Mouse (Mus musculus) liver, embryonic 13.5 days (tissue): ENCODE results near the gene Cenpn. TPM values are rescaled to one million over a fixed set of nuclear protein-coding genes. Genes with fewer than 3 reads are reported as not detected.
A peak's percentile ranks its signal among the peaks of the same experiment; 100 is the strongest.

ENCODE experiments used
- ATAC-seq: fragments of 200-750 bp; cut with Nextera tagmentation; 2 replicates; pipeline ENCODE4 v1.8.0; 2017; ENCODE audit warnings: low read depth, mild to moderate bottlenecking, moderate number of reproducible peaks, moderate library complexity
- DNase-seq: peaks from one replicate; pipeline ENCODE4 v3.0.0; 2022
- H3K27ac ChIP-seq: fragments of 300-500 bp; sonication (generic); 2 replicates; pipeline ENCODE4 v1.5.1; 2015; ENCODE audit warnings: moderate library complexity, mild to moderate bottlenecking, inconsistent platforms
- H3K27me3 ChIP-seq: fragments of 300-500 bp; sonication (generic); 2 replicates; pipeline ENCODE4 v1.6.1; 2015; ENCODE audit warnings: mild to moderate bottlenecking, inconsistent platforms
- H3K36me3 ChIP-seq: fragments of 300-500 bp; sonication (generic); 2 replicates; pipeline ENCODE4 v1.6.1; 2015; ENCODE audit warnings: mild to moderate bottlenecking, inconsistent platforms
- H3K4me1 ChIP-seq: fragments of 300-500 bp; sonication (generic); replicated peaks from 2 replicates; pipeline ENCODE4 v1.6.1; 2015; ENCODE audit warnings: inconsistent platforms
- H3K4me2 ChIP-seq: fragments of 300-500 bp; sonication (generic); 2 replicates; pipeline ENCODE4 v1.6.1; 2015; ENCODE audit warnings: inconsistent platforms, mild to moderate bottlenecking, moderate library complexity
- H3K4me3 ChIP-seq: fragments of 300-500 bp; sonication (generic); replicated peaks from 2 replicates; pipeline ENCODE4 v1.5.1; 2015; ENCODE audit warnings: mild to moderate bottlenecking, inconsistent platforms
- H3K9ac ChIP-seq: fragments of 300-500 bp; sonication (generic); 2 replicates; pipeline ENCODE4 v1.6.1; 2015; ENCODE audit warnings: mild to moderate bottlenecking, inconsistent platforms
- H3K9me3 ChIP-seq: fragments of 300-500 bp; sonication (generic); replicated peaks from 2 replicates; pipeline ENCODE4 v1.6.1; 2016; ENCODE audit warnings: inconsistent platforms
- WGBS: fragments of 180-500 bp; shearing (Covaris S2); methylation state at CpG from one replicate; pipeline ENCODE4 v1.1.7; 2015; ENCODE audit not compliant: insufficient replicate concordance; 5-methylcytosine and 5-hydroxymethylcytosine counted together
- polyA plus RNA-seq: library from polyadenylated mRNA; unstranded; fragments of >200 nt; fragmentation: Nextera tagmentation; extraction: Ambion mirVana; gene quantifications from 2 replicates; pipeline ENCODE4 v1.2.1, GENCODE M21; 2015

Gene Cenpn
- polyA plus RNA-seq, 1 experiment from 2014 or later: 33.2 TPM

GRCm38 (mm10) chr8:116942284-116943058 is 20.9 kb downstream of the Cenpn start:
- DNase-seq (no peak), ATAC-seq (peak; percentile 39)
- WGBS: 52% methylated on average over 12 of the region's 12 CpGs
- peak overlapping the region; percentile 98 for H3K4me3 ChIP-seq
- H3K9me3 ChIP-seq: no peaks in the 10 kb centered on the region
- H3K27me3 ChIP-seq: no peaks in the 10 kb centered on the region
- H3K27ac ChIP-seq: no peak overlapping the region
- H3K4me2 ChIP-seq: peak overlapping the region; percentile 98
- H3K4me1 ChIP-seq: peaks cover 49% of the 10 kb centered on the region
- H3K36me3 ChIP-seq: peaks cover 34% of the 10 kb centered on the region
- H3K9ac ChIP-seq: peak overlapping the region; percentile 49; the same call in 1 of the 2 replicates

GRCm38 (mm10) chr8:116943161-116943554 is 21.6 kb downstream of the Cenpn start, which contains the start of gene Atmin:
Atmin (plus strand) TSS chr8:116943393.
- peak within 1 kb of the TSS; percentile 90 for H3K9ac ChIP-seq
- ATAC-seq (peak; percentile 84), DNase-seq (peak; percentile 77)
- H3K4me1 ChIP-seq: peaks cover 56% of the 10 kb centered on the region
- H3K4me2 ChIP-seq: peak within 1 kb of the TSS; percentile 98
- H3K27me3 ChIP-seq: no peaks in the 10 kb centered on the region
- peak within 1 kb of the TSS; percentile 79 for H3K27ac ChIP-seq
- peaks cover 27% of the 10 kb centered on the region for H3K36me3 ChIP-seq
- peak within 1 kb of the TSS; percentile 98 for H3K4me3 ChIP-seq
- H3K9me3 ChIP-seq: no peaks in the 10 kb centered on the region
- WGBS: under 1% methylated on average over 35 of the region's 46 CpGs

GRCm38 (mm10) chr8:116943555-116944384 is 22.2 kb downstream of the Cenpn start:
- peak; percentile 16 for DNase-seq
- peak overlapping the region; percentile 90 for H3K9ac ChIP-seq
- under 1% methylated on average over 62 of the region's 62 CpGs for WGBS
- H3K36me3 ChIP-seq: peaks cover 21% of the 10 kb centered on the region
- H3K27me3 ChIP-seq: no peaks in the 10 kb centered on the region
- H3K4me3 ChIP-seq: peak overlapping the region; percentile 98
- peak overlapping the region; percentile 98 for H3K4me2 ChIP-seq
- H3K27ac ChIP-seq: peak overlapping the region; percentile 79
- peak; percentile 41 for ATAC-seq
- no peaks in the 10 kb centered on the region for H3K9me3 ChIP-seq
- H3K4me1 ChIP-seq: peaks cover 60% of the 10 kb centered on the region

GRCm38 (mm10) chr8:116944385-116944696 is 22.8 kb downstream of the Cenpn start:
- peak overlapping the region; percentile 98 for H3K4me2 ChIP-seq
- H3K27ac ChIP-seq: peak overlapping the region; percentile 79
- no peak for ATAC-seq
- WGBS: 10% methylated on average over 4 of the region's 4 CpGs
- H3K4me1 ChIP-seq: peaks cover 61% of the 10 kb centered on the region
- DNase-seq: no peak
- peak overlapping the region; percentile 90 for H3K9ac ChIP-seq
- peaks cover 21% of the 10 kb centered on the region for H3K36me3 ChIP-seq
- no peaks in the 10 kb centered on the region for H3K9me3 ChIP-seq
- H3K4me3 ChIP-seq: peak overlapping the region; percentile 98
- no peaks in the 10 kb centered on the region for H3K27me3 ChIP-seq

GRCm38 (mm10) chr8:116945169-116945910 is 23.8 kb downstream of the Cenpn start:
- H3K9me3 ChIP-seq: no peaks in the 10 kb centered on the region
- peak overlapping the region; percentile 90 for H3K9ac ChIP-seq
- peaks cover 14% of the 10 kb centered on the region for H3K36me3 ChIP-seq
- H3K4me1 ChIP-seq: peaks cover 61% of the 10 kb centered on the region
- WGBS: 28% methylated on average over 9 of the region's 9 CpGs
- peak overlapping the region; percentile 79 for H3K27ac ChIP-seq
- peak overlapping the region; percentile 98 for H3K4me2 ChIP-seq
- DNase-seq: peak; percentile 65
- H3K27me3 ChIP-seq: no peaks in the 10 kb centered on the region
- peak; percentile 74 for ATAC-seq
- peak overlapping the region; percentile 98 for H3K4me3 ChIP-seq

- peak overlapping the region; percentile 90 for H3K9ac ChIP-seq
- peak overlapping the region; percentile 79 for H3K27ac ChIP-seq
- H3K4me1 ChIP-seq: peaks cover 64% of the 10 kb centered on the region
Observed at GRCm38 (mm10) chr8:116946268-116946838, 24.8 kb downstream of the Cenpn start.

GRCm38 (mm10) chr8:116946851-116947250 is 25.3 kb downstream of the Cenpn start:
- peak overlapping the region; percentile 48 for H3K4me3 ChIP-seq
- H3K36me3 ChIP-seq: no peaks in the 10 kb centered on the region
- DNase-seq (no peak), ATAC-seq (no peak)
- H3K4me2 ChIP-seq: peak overlapping the region; percentile 98
- H3K9ac ChIP-seq: peak overlapping the region; percentile 90
- peaks cover 66% of the 10 kb centered on the region for H3K4me1 ChIP-seq
- no peaks in the 10 kb centered on the region for H3K9me3 ChIP-seq
- 51% methylated on average over 6 of the region's 6 CpGs for WGBS
- no peaks in the 10 kb centered on the region for H3K27me3 ChIP-seq
- H3K27ac ChIP-seq: peak overlapping the region; percentile 79

More at GRCm38 (mm10) chr8:116946268-116946838, 24.8 kb downstream of the Cenpn start:
- Histone ChIP-seq H3K36me3 (peaks cover 4% of the 10 kb centered on the region), H3K4me3 (peak overlapping the region; percentile 48), H3K9me3 (no peaks in the 10 kb centered on the region), H3K4me2 (peak overlapping the region; percentile 98), H3K27me3 (no peaks in the 10 kb centered on the region)
- WGBS: 25% methylated on average over 21 of the region's 21 CpGs
- DNase-seq: peak; percentile 11
- ATAC-seq: no peak

- ATAC-seq (no peak), DNase-seq (peak; percentile 9)
- H3K4me2 ChIP-seq: peak overlapping the region; percentile 21; the same call in 1 of the 2 replicates
- H3K36me3 ChIP-seq: no peaks in the 10 kb centered on the region
- peak overlapping the region; percentile 7 for H3K9ac ChIP-seq
- H3K27me3 ChIP-seq: no peaks in the 10 kb centered on the region
- WGBS: 29% methylated on average over 7 of the region's 7 CpGs
- H3K4me3 ChIP-seq: no peak overlapping the region
- H3K27ac ChIP-seq: no peak overlapping the region; the same call in 1 of the 2 replicates
- no peaks in the 10 kb centered on the region for H3K9me3 ChIP-seq
- peaks cover 60% of the 10 kb centered on the region for H3K4me1 ChIP-seq
Observed at GRCm38 (mm10) chr8:116947589-116947988, 26.1 kb downstream of the Cenpn start.

- H3K27me3 ChIP-seq: no peaks in the 10 kb centered on the region
- no peak overlapping the region for H3K9ac ChIP-seq
- no peaks in the 10 kb centered on the region for H3K9me3 ChIP-seq
- H3K4me3 ChIP-seq: no peak overlapping the region
- WGBS: 70% methylated on average over 5 of the region's 5 CpGs
- no peak overlapping the region for H3K4me2 ChIP-seq
- DNase-seq (no peak), ATAC-seq (no peak)
- H3K4me1 ChIP-seq: peaks cover 28% of the 10 kb centered on the region
- H3K27ac ChIP-seq: no peak overlapping the region; the same call in 1 of the 2 replicates
- H3K36me3 ChIP-seq: peaks cover 37% of the 10 kb centered on the region
Observed at GRCm38 (mm10) chr8:116951369-116951768, 29.8 kb downstream of the Cenpn start.

- Histone ChIP-seq H3K27me3 (no peaks in the 10 kb centered on the region), H3K9me3 (no peaks in the 10 kb centered on the region), H3K4me2 (no peak overlapping the region), H3K36me3 (peaks cover 41% of the 10 kb centered on the region), H3K9ac (no peak overlapping the region), H3K4me3 (no peak overlapping the region), H3K27ac (no peak overlapping the region), H3K4me1 (peaks cover 24% of the 10 kb centered on the region)
- DNase-seq: no peak
- no peak for ATAC-seq
- WGBS: 72% methylated on average over 2 of the region's 2 CpGs
Observed at GRCm38 (mm10) chr8:116951778-116952177, 30.2 kb downstream of the Cenpn start.
